Mouse (Mus musculus) MEL-GATA-1-ER (cell line): ENCODE data around the gene Lst1.

ENCODE experiments used
- DNase-seq: peaks from one replicate; pipeline ENCODE4 v3.0.0-alpha.2; 2012; ENCODE audit warnings: low read depth; ENCODE audit errors: extremely low read depth

Lst1 gene

GRCm38 (mm10) chr17:35209785-35210535 lies 21.7 kb upstream of the Lst1 start:
- peak; percentile 60 for DNase-seq

GRCm38 (mm10) chr17:35205380-35205769 lies 17.1 kb upstream of the Lst1 start:
- no peak for DNase-seq

GRCm38 (mm10) chr17:35204494-35205379 lies 16.5 kb upstream of the Lst1 start, which contains the start of gene Lta:
TSS of gene Lta (minus strand) at chr17:35205351.
- DNase-seq, result no peak

GRCm38 (mm10) chr17:35202442-35202841 lies 14.2 kb upstream of the Lst1 start:
- no peak for DNase-seq

- no peak for DNase-seq
Observed at GRCm38 (mm10) chr17:35201787-35202186, 13.5 kb upstream of the Lst1 start, which contains the start of gene Tnf. TSS of gene Tnf (minus strand) at chr17:35202007.

- no peak for DNase-seq
Observed at GRCm38 (mm10) chr17:35201128-35201527, 12.9 kb upstream of the Lst1 start.

- DNase-seq, result no peak
Observed at GRCm38 (mm10) chr17:35200398-35200797, 12.2 kb upstream of the Lst1 start.

GRCm38 (mm10) chr17:35198946-35199345 lies 10.7 kb upstream of the Lst1 start:
- DNase-seq, result no peak

GRCm38 (mm10) chr17:35198029-35198428 lies 9.8 kb upstream of the Lst1 start:
- DNase-seq, result no peak

GRCm38 (mm10) chr17:35197126-35197525 lies 8.9 kb upstream of the Lst1 start:
- no peak for DNase-seq

GRCm38 (mm10) chr17:35196321-35196641 lies 8.0 kb upstream of the Lst1 start:
- DNase-seq, result no peak

GRCm38 (mm10) chr17:35195631-35196320 lies 7.5 kb upstream of the Lst1 start:
- DNase-seq, result no peak

GRCm38 (mm10) chr17:35194844-35195630 lies 6.8 kb upstream of the Lst1 start:
- no peak for DNase-seq

- DNase-seq, result no peak
Observed at GRCm38 (mm10) chr17:35193881-35194843, 5.9 kb upstream of the Lst1 start, which contains the start of gene Ltb. TSS of gene Ltb (plus strand) at chr17:35194439.

GRCm38 (mm10) chr17:35192924-35193323 lies 4.7 kb upstream of the Lst1 start:
- DNase-seq, result no peak

GRCm38 (mm10) chr17:35191723-35192122 lies 3.5 kb upstream of the Lst1 start:
- no peak for DNase-seq

- no peak for DNase-seq
Observed at GRCm38 (mm10) chr17:35190096-35190495, 1.9 kb upstream of the Lst1 start.

GRCm38 (mm10) chr17:35189186-35189585 lies 947 bp upstream of the Lst1 start:
- DNase-seq, result peak; percentile 61

GRCm38 (mm10) chr17:35187345-35187744 lies 894 bp downstream of the Lst1 start:
- DNase-seq, result no peak

- no peak for DNase-seq
Observed at GRCm38 (mm10) chr17:35186681-35187080, 1.6 kb downstream of the Lst1 start.
